Mouse (Mus musculus): ENCODE data around the gene Stk39. TPM values are rescaled to one million over a fixed set of nuclear protein-coding genes. Genes with fewer than 3 reads are reported as not detected.

Gene Stk39
- polyA plus RNA-seq, 1 experiment from 2014 or later: 21.4 TPM

DNA sequence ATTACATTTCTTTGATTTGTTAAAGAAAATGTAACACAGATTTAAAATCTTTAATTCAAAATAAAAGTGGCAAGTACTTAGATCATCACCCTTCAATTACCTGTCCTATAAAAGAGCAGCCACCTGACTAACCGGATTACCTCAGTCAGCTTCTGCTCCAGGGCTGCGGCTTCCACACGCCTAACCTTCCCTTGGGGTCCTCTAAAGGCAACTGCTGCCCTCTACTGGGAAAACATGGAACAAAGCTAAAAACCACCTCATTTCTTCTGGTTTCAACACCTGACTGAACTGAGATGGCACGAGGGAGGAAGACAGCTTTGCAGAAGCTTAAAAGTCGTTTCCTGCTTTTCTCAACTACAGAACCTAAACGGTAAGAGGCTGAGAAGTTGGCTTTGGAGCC lies 121.4 kb downstream of the Stk39 start:
- peak; percentile 56; the same call in 1 of the 2 replicates for ATAC-seq

DNA sequence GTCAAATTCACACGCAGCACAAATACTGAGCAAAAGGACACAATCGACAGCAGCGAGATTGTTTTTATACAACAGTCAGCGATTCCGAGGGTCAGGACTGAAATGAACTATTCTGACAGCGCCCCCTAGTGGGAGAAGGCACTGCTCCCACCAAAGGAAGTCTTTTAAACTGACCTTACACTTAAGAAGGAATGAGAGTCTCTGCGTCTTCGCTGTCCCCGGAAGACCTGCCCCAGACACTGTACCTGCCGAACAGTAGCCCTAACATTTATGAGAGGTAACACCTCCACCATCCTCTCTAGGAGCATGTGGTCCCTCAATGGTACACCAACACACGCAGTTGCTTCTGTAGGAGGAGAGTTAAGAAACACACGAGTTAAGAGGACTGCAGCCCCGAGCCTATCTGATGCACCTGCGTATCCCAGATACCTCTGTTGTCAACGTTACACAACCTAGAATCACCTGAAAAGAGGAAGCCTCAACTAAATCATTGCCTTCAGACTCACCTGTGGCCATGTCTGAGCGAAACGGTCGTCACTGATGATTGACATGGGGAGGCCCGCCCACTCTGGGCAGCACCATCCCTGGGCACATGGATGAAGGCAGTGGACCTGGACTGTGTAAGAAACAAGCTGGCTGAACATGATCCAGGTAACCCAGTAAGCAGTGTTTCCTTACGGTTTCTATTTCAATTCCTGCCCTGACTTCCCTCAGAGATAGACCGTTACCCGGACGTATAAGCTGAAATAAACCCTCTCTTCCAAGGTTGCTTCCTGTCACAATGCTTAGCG lies 122.3 kb downstream of the Stk39 start:
- ATAC-seq: peak; percentile 43
- Histone ChIP-seq H3K4me2 (ENCODE audit: low read length) (peak overlapping the region; percentile 30), H3K4me3 (ENCODE audit: low read depth, low read length) (no peak overlapping the region), H3K4me1 (ENCODE audit: control insufficient read depth, insufficient read depth, low read length) (peaks cover 6% of the 10 kb centered on the region; the same call in 1 of the 2 replicates), H3K9ac (ENCODE audit: low read depth, low read length) (no peak overlapping the region), H3K27ac (ENCODE audit: low read length) (no peak overlapping the region), H3K27me3 (ENCODE audit: control insufficient read depth, insufficient read depth, low read depth, low read length) (no peaks in the 10 kb centered on the region), H3K9me3 (replicated peaks; ENCODE audit: control insufficient read depth, low read length, poor library complexity, severe bottlenecking) (no peaks in the 10 kb centered on the region), H3K36me3 (ENCODE audit: control insufficient read depth, insufficient read depth, low read length) (no peaks in the 10 kb centered on the region)
- 54% methylated on average over 24 of the region's 24 CpGs for WGBS

More for the DNA sequence above, 121.4 kb downstream of the Stk39 start:
- Histone ChIP-seq H3K4me2 (ENCODE audit: low read length) (no peak overlapping the region), H3K27ac (ENCODE audit: low read length) (no peak overlapping the region), H3K27me3 (ENCODE audit: control insufficient read depth, insufficient read depth, low read depth, low read length) (no peaks in the 10 kb centered on the region), H3K4me1 (ENCODE audit: control insufficient read depth, insufficient read depth, low read length) (peaks cover 6% of the 10 kb centered on the region; the same call in 1 of the 2 replicates), H3K9me3 (replicated peaks; ENCODE audit: control insufficient read depth, low read length, poor library complexity, severe bottlenecking) (no peaks in the 10 kb centered on the region), H3K36me3 (ENCODE audit: control insufficient read depth, insufficient read depth, low read length) (no peaks in the 10 kb centered on the region), H3K4me3 (ENCODE audit: low read depth, low read length) (no peak overlapping the region), H3K9ac (ENCODE audit: low read depth, low read length) (no peak overlapping the region)
- WGBS: 8% methylated on average over 6 of the region's 6 CpGs

DNA sequence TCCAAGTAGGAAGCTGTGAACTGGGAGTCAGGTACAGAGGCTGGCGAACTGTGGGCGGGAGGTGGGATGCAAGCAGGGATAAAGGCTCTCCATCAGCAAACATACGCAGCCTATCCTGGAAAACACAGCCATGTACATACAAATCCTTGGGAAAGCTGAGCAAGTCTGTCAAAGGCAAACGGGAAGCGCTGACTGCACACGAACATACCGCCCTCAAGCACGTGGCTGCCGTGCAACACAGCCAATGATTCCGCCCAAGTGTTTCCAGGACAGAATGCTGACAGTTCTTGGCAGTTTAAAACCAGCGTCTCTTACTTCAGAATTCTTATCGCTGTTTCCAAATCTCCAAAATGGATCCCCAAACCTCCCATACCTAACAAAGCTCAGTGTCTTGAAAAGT lies 123.1 kb downstream of the Stk39 start:
- Histone ChIP-seq H3K27ac (ENCODE audit: low read length) (no peak overlapping the region), H3K4me2 (ENCODE audit: low read length) (no peak overlapping the region; the same call in 1 of the 2 replicates), H3K36me3 (ENCODE audit: control insufficient read depth, insufficient read depth, low read length) (no peaks in the 10 kb centered on the region), H3K4me1 (ENCODE audit: control insufficient read depth, insufficient read depth, low read length) (peaks cover 6% of the 10 kb centered on the region; the same call in 1 of the 2 replicates), H3K27me3 (ENCODE audit: control insufficient read depth, insufficient read depth, low read depth, low read length) (no peaks in the 10 kb centered on the region), H3K9me3 (replicated peaks; ENCODE audit: control insufficient read depth, low read length, poor library complexity, severe bottlenecking) (no peaks in the 10 kb centered on the region), H3K9ac (ENCODE audit: low read depth, low read length) (no peak overlapping the region), H3K4me3 (ENCODE audit: low read depth, low read length) (no peak overlapping the region)
- no peak for ATAC-seq
- WGBS: 66% methylated on average over 12 of the region's 12 CpGs

DNA sequence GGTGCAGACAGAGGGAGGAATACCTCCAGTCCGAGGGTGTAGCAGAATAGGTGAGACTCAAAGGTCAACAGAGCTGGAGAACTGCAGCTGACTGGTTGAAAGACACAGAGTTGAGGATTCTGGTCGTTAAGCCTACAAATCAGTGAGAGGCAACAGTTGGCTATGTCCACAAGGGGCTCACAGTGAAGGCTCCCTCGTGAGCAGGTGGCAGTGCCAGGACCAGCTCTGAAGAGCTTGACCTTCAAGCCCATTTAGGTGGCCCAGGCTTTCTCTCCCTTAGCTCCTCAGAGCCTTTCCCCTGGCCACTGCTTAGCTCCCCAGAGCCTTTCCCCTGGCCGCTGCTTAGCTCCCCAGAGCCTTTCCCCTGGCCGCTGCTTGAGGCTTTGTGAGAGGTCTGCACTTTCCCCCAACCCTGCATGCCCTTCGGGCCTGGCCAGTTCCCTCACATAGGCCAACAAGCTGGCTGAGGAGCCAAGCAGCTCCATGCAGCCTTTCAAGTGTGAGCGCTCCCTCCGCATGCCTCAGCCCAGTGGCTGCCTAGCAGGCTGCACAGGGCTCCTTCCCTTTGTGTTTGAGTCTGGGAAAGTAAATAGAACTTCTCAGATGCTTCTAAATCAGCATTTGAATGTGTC lies 125.3 kb downstream of the Stk39 start:
- ATAC-seq: peak; percentile 78
- Histone ChIP-seq H3K36me3 (ENCODE audit: control insufficient read depth, insufficient read depth, low read length) (no peaks in the 10 kb centered on the region), H3K4me1 (ENCODE audit: control insufficient read depth, insufficient read depth, low read length) (peaks cover 6% of the 10 kb centered on the region; the same call in 1 of the 2 replicates), H3K27ac (ENCODE audit: low read length) (0 out of 2 replicates have a peak overlapping the region, but pooled peaks have one; percentile 28), H3K4me2 (ENCODE audit: low read length) (no peak overlapping the region), H3K9ac (ENCODE audit: low read depth, low read length) (no peak overlapping the region), H3K9me3 (replicated peaks; ENCODE audit: control insufficient read depth, low read length, poor library complexity, severe bottlenecking) (no peaks in the 10 kb centered on the region), H3K4me3 (ENCODE audit: low read depth, low read length) (no peak overlapping the region), H3K27me3 (ENCODE audit: control insufficient read depth, insufficient read depth, low read depth, low read length) (no peaks in the 10 kb centered on the region)
- 25% methylated on average over 8 of the region's 8 CpGs for WGBS

GRCm38 (mm10) chr2:68345269-68345668 lies 126.8 kb downstream of the Stk39 start:
- Histone ChIP-seq H3K27ac (ENCODE audit: low read length) (no peak overlapping the region), H3K4me3 (ENCODE audit: low read depth, low read length) (no peak overlapping the region), H3K36me3 (ENCODE audit: control insufficient read depth, insufficient read depth, low read length) (no peaks in the 10 kb centered on the region), H3K9ac (ENCODE audit: low read depth, low read length) (no peak overlapping the region), H3K4me1 (ENCODE audit: control insufficient read depth, insufficient read depth, low read length) (peaks cover 6% of the 10 kb centered on the region; the same call in 1 of the 2 replicates), H3K4me2 (ENCODE audit: low read length) (no peak overlapping the region), H3K27me3 (ENCODE audit: control insufficient read depth, insufficient read depth, low read depth, low read length) (no peaks in the 10 kb centered on the region), H3K9me3 (replicated peaks; ENCODE audit: control insufficient read depth, low read length, poor library complexity, severe bottlenecking) (no peaks in the 10 kb centered on the region)
- 92% methylated on average over 9 of the region's 9 CpGs for WGBS
- no peak for ATAC-seq

- no peaks in the 10 kb centered on the region; the same call in 1 of the 2 replicates for H3K4me1 ChIP-seq (ENCODE audit: control insufficient read depth, insufficient read depth, low read length)
- no peak overlapping the region for H3K9ac ChIP-seq (ENCODE audit: low read depth, low read length)
- H3K27me3 ChIP-seq (ENCODE audit: control insufficient read depth, insufficient read depth, low read depth, low read length): no peaks in the 10 kb centered on the region
- H3K4me2 ChIP-seq (ENCODE audit: low read length): no peak overlapping the region
- 91% methylated on average over 4 of the region's 4 CpGs for WGBS
- no peak for ATAC-seq
- no peak overlapping the region for H3K27ac ChIP-seq (ENCODE audit: low read length)
- no peaks in the 10 kb centered on the region for H3K9me3 ChIP-seq (replicated peaks; ENCODE audit: control insufficient read depth, low read length, poor library complexity, severe bottlenecking)
- H3K36me3 ChIP-seq (ENCODE audit: control insufficient read depth, insufficient read depth, low read length): no peaks in the 10 kb centered on the region
- H3K4me3 ChIP-seq (ENCODE audit: low read depth, low read length): no peak overlapping the region
Measured at GRCm38 (mm10) chr2:68343751-68344150, 128.3 kb downstream of the Stk39 start.

DNA sequence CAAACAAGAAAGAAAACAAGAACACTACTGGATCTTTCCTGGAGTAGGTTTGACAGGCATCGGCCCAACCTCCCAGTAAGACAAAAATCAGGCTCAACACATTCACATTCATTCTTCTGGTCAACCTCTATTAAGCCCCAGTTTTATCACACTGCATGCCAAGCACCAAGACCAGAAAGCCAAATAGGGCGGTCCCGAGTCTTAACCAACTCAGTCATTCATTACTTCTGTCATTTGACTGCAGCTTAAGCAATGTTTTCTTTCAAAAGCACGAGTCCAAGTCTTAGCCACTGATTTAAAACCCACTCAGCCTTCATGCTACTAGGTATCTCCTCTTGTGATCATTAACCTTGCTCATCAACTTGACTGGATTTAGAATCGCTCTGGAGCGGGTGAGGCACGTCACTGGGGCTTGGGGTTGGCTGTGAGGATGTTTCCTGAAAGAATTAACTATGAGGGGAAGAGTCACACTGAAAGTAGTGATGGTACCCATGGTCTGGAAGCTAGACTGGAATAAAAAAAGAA lies 129.9 kb downstream of the Stk39 start:
- ATAC-seq: no peak
- no peak overlapping the region for H3K9ac ChIP-seq (ENCODE audit: low read depth, low read length)
- WGBS: 92% methylated on average over 7 of the region's 7 CpGs

GRCm38 (mm10) chr2:68336913-68337312 lies 135.2 kb downstream of the Stk39 start:
- Histone ChIP-seq H3K27me3 (ENCODE audit: control insufficient read depth, insufficient read depth, low read depth, low read length) (no peaks in the 10 kb centered on the region), H3K27ac (ENCODE audit: low read length) (no peak overlapping the region), H3K4me3 (ENCODE audit: low read depth, low read length) (no peak overlapping the region), H3K36me3 (ENCODE audit: control insufficient read depth, insufficient read depth, low read length) (no peaks in the 10 kb centered on the region), H3K9ac (ENCODE audit: low read depth, low read length) (no peak overlapping the region), H3K4me1 (ENCODE audit: control insufficient read depth, insufficient read depth, low read length) (no peaks in the 10 kb centered on the region; the same call in 1 of the 2 replicates), H3K9me3 (replicated peaks; ENCODE audit: control insufficient read depth, low read length, poor library complexity, severe bottlenecking) (no peaks in the 10 kb centered on the region), H3K4me2 (ENCODE audit: low read length) (no peak overlapping the region)
- no peak for ATAC-seq
- WGBS: 94% methylated on average over 6 of the region's 6 CpGs

More for the DNA sequence above, 129.9 kb downstream of the Stk39 start:
- H3K36me3 ChIP-seq (ENCODE audit: control insufficient read depth, insufficient read depth, low read length): no peaks in the 10 kb centered on the region
- H3K27me3 ChIP-seq (ENCODE audit: control insufficient read depth, insufficient read depth, low read depth, low read length): no peaks in the 10 kb centered on the region
- no peak overlapping the region for H3K4me2 ChIP-seq (ENCODE audit: low read length)
- no peak overlapping the region for H3K27ac ChIP-seq (ENCODE audit: low read length)
- H3K4me3 ChIP-seq (ENCODE audit: low read depth, low read length): no peak overlapping the region
- H3K9me3 ChIP-seq (replicated peaks; ENCODE audit: control insufficient read depth, low read length, poor library complexity, severe bottlenecking): no peaks in the 10 kb centered on the region
- H3K4me1 ChIP-seq (ENCODE audit: control insufficient read depth, insufficient read depth, low read length): no peaks in the 10 kb centered on the region

GRCm38 (mm10) chr2:68334945-68335344 lies 137.1 kb downstream of the Stk39 start:
- ATAC-seq: no peak
- no peak overlapping the region for H3K4me3 ChIP-seq (ENCODE audit: low read depth, low read length)
- H3K4me1 ChIP-seq (ENCODE audit: control insufficient read depth, insufficient read depth, low read length): no peaks in the 10 kb centered on the region; the same call in 1 of the 2 replicates
- H3K27me3 ChIP-seq (ENCODE audit: control insufficient read depth, insufficient read depth, low read depth, low read length): no peaks in the 10 kb centered on the region
- 37% methylated on average over 5 of the region's 5 CpGs for WGBS
- H3K4me2 ChIP-seq (ENCODE audit: low read length): no peak overlapping the region
- H3K9me3 ChIP-seq (replicated peaks; ENCODE audit: control insufficient read depth, low read length, poor library complexity, severe bottlenecking): no peaks in the 10 kb centered on the region
- H3K9ac ChIP-seq (ENCODE audit: low read depth, low read length): no peak overlapping the region
- H3K27ac ChIP-seq (ENCODE audit: low read length): no peak overlapping the region
- H3K36me3 ChIP-seq (ENCODE audit: control insufficient read depth, insufficient read depth, low read length): no peaks in the 10 kb centered on the region

Data from midbrain, embryonic 16.5 days (tissue).